11 mouse cellular contexts compared by ENCODE assay signal in genomic region chr9:63727070-63727469, GRCm38 (mm10). TPM values are rescaled to one million over a fixed set of nuclear protein-coding genes. Genes with fewer than 3 reads are reported as not detected.
DNase-seq lines count a peak whose midpoint lies in the region; ATAC-seq and TF ChIP-seq lines count a peak whose summit lies in the region.
"Had no signal": no experiment of that assay in that cellular context is flagged by ENCODE, and none has a peak within 500 bp of the region (broad histone marks: within the 10 kb centered on the region; RNA-seq: fewer than 3 reads in every experiment).

No protein-coding gene starts in this region.

- no peak for TF ChIP-seq POLR2A in embryonic fibroblast, embryonic 13.5 days (IDR thresholded peaks at IDR 0.05; ENCODE audit: low read depth, low read length)
- no peak for TF ChIP-seq POLR2A in myocyte (IDR thresholded peaks at IDR 0.05; ENCODE audit: insufficient read length, low read depth)

- H3K9ac ChIP-seq in kidney, embryonic 15.5 days = no peak overlapping the region
- no peak overlapping the region for H3K9ac ChIP-seq in intestine, postnatal 0 days (ENCODE audit: low read depth, low read length)
- H3K9ac ChIP-seq: hindbrain, embryonic 14.5 days; neural tube, embryonic 15.5 days had no signal

- no peak for DNase-seq in kidney, postnatal 4 days
- DNase-seq in left cerebral cortex, postnatal 14 days (ENCODE audit: low spot score in 2 of 2) = no peak
- DNase-seq in testis, postnatal 14 days (ENCODE audit: low spot score) = no peak
- DNase-seq: adrenal gland, postnatal 25 days; lung, postnatal 14 days had no signal

- H3K27ac ChIP-seq in kidney, embryonic 15.5 days = peak overlapping the region; percentile 91; the same call in 1 of the 2 replicates
- peak overlapping the region; percentile 28 for H3K27ac ChIP-seq in embryonic fibroblast, embryonic 13.5 days (ENCODE audit: insufficient read depth, low read length)
- H3K27ac ChIP-seq in intestine, postnatal 0 days (ENCODE audit: low read depth, low read length) = no peak overlapping the region
- H3K27ac ChIP-seq: hindbrain, embryonic 14.5 days had no signal

- no peaks in the 10 kb centered on the region for H3K9me3 ChIP-seq in kidney, embryonic 15.5 days (replicated peaks)
- H3K9me3 ChIP-seq in intestine, postnatal 0 days (ENCODE audit: control insufficient read depth) = no peaks in the 10 kb centered on the region
- H3K9me3 ChIP-seq: neural tube, embryonic 15.5 days had no signal

- peaks cover 6% of the 10 kb centered on the region for H3K79me2 ChIP-seq in myocyte (ENCODE audit: control insufficient read depth, insufficient read depth)

- no peak overlapping the region for H3K4me3 ChIP-seq in kidney, embryonic 15.5 days (replicated peaks)
- H3K4me3 ChIP-seq in embryonic fibroblast, embryonic 13.5 days (ENCODE audit: insufficient read depth, low read length) = no peak overlapping the region
- no peak overlapping the region for H3K4me3 ChIP-seq in intestine, postnatal 0 days (ENCODE audit: low read depth, low read length)
- no peak overlapping the region for H3K4me3 ChIP-seq in myocyte
- H3K4me3 ChIP-seq: neural tube, embryonic 15.5 days had no signal

- no peaks in the 10 kb centered on the region for H3K27me3 ChIP-seq in kidney, embryonic 15.5 days
- no peaks in the 10 kb centered on the region for H3K27me3 ChIP-seq in intestine, postnatal 0 days (replicated peaks; ENCODE audit: control insufficient read depth, insufficient read depth, low read length)
- H3K27me3 ChIP-seq in myocyte (ENCODE audit: control insufficient read depth, insufficient read depth, insufficient read length) = no peaks in the 10 kb centered on the region
- H3K27me3 ChIP-seq: neural tube, embryonic 15.5 days had no signal

- H3K36me3 ChIP-seq in kidney, embryonic 15.5 days = no peaks in the 10 kb centered on the region
- peaks cover 3% of the 10 kb centered on the region; the same call in 1 of the 2 replicates for H3K36me3 ChIP-seq in intestine, postnatal 0 days (ENCODE audit: control insufficient read depth, insufficient read depth)
- no peaks in the 10 kb centered on the region for H3K36me3 ChIP-seq in myocyte (ENCODE audit: control insufficient read depth, insufficient read depth)
- H3K36me3 ChIP-seq: neural tube, embryonic 15.5 days had no signal

- H3K4me1 ChIP-seq in kidney, embryonic 15.5 days = peaks cover 78% of the 10 kb centered on the region
- peaks cover 33% of the 10 kb centered on the region for H3K4me1 ChIP-seq in embryonic fibroblast, embryonic 13.5 days (ENCODE audit: control insufficient read depth, insufficient read depth, low read length)
- peaks cover 8% of the 10 kb centered on the region for H3K4me1 ChIP-seq in intestine, postnatal 0 days (replicated peaks; ENCODE audit: control insufficient read depth, insufficient read depth, low read length)

- no peak for TF ChIP-seq CTCF in embryonic fibroblast, embryonic 13.5 days (IDR thresholded peaks at IDR 0.05; ENCODE audit: borderline replicate concordance, insufficient read depth, low read length)
- TF ChIP-seq CTCF in intestine, postnatal 0 days (IDR thresholded peaks at IDR 0.05; ENCODE audit: low read depth) = no peak

- intact Hi-C loops in left cerebral cortex, postnatal 14 days (cut with DNase I) = no loop called here

- no peak overlapping the region for H3K4me2 ChIP-seq in kidney, embryonic 15.5 days
- no peak overlapping the region for H3K4me2 ChIP-seq in intestine, postnatal 0 days (replicated peaks; ENCODE audit: low read depth)
- peak overlapping the region; percentile 67 for H3K4me2 ChIP-seq in myocyte (ENCODE audit: low read depth)
- H3K4me2 ChIP-seq: hindbrain, embryonic 14.5 days; neural tube, embryonic 15.5 days had no signal

- 84% methylated on average over 6 of the region's 6 CpGs for WGBS in kidney, embryonic 15.5 days
- 59% methylated on average over 6 of the region's 6 CpGs for WGBS in intestine, postnatal 0 days

- no peak for ATAC-seq in kidney, embryonic 15.5 days (replicated peaks; ENCODE audit: low FRiP score)
- ATAC-seq in intestine, postnatal 0 days = peak; percentile 60

- H3ac ChIP-seq in myocyte (ENCODE audit: control insufficient read depth, insufficient read length) = no peak overlapping the region

TF ChIP-seq in myocyte, 11 proteins besides CTCF, POLR2A, EP300 and RAD21:
- TF ChIP-seq TCF3 (IDR thresholded peaks at IDR 0.05; ENCODE audit: insufficient read length, low read depth) (no peak), REST (IDR thresholded peaks at IDR 0.05; ENCODE audit: insufficient read depth, insufficient read length) (no peak), MYOD1 (IDR thresholded peaks at IDR 0.05; ENCODE audit: control insufficient read depth in 1 of 3, insufficient read length in 2 of 3, low read depth in 2 of 3) (no peak), MYOG (IDR thresholded peaks at IDR 0.05; ENCODE audit: control insufficient read depth in 1 of 3, insufficient read depth in 1 of 3, insufficient read length in 2 of 3, low read depth in 2 of 3) (no peak), USF1 (IDR thresholded peaks at IDR 0.05; ENCODE audit: low read depth) (no peak), SRF (IDR thresholded peaks at IDR 0.05; ENCODE audit: control insufficient read depth, insufficient read length, low read depth) (no peak), POLR2AphosphoS2 (IDR thresholded peaks at IDR 0.05; ENCODE audit: insufficient read length, low read depth) (no peak), TCF12 (IDR thresholded peaks at IDR 0.05; ENCODE audit: insufficient read depth, poor library complexity, severe bottlenecking) (no peak), CEBPB (IDR thresholded peaks at IDR 0.05; ENCODE audit: insufficient read depth, poor library complexity, severe bottlenecking) (no peak), E2F4 (IDR thresholded peaks at IDR 0.05; ENCODE audit: insufficient read depth) (no peak), MAX (IDR thresholded peaks at IDR 0.05; ENCODE audit: low read depth) (no peak)

RNA-seq across cellular contexts. Expression of gene Smad3, which starts 30.7 kb away (rescaled TPM):
- 25.0 and 26.5 TPM in 2 replicates for polyA plus RNA-seq in kidney, embryonic 15.5 days (2015; fragmentation: Nextera tagmentation; extraction: Ambion mirVana)
- 49.5 and 52.4 TPM in 2 replicates for polyA plus RNA-seq in embryonic fibroblast, embryonic 13.5 days (2011; ENCODE audit: insufficient read length, low read depth, missing spikeins)
- polyA plus RNA-seq in intestine, postnatal 0 days (2015; fragmentation: Nextera tagmentation; extraction: Ambion mirVana) = 5.0 and 5.7 TPM in 2 replicates
- polyA plus RNA-seq in myocyte (2012; fragmentation: generic; extraction: Trizol) = 25.5 TPM
- total RNA-seq in left cerebral cortex, postnatal 14 days (2021) = 10 to 100 TPM; 36.9 to 38.3 TPM
